Mouse (Mus musculus) neural tube, embryonic 12.5 days (tissue): ENCODE results near the gene 2310039H08Rik. TPM values are rescaled to one million over a fixed set of nuclear protein-coding genes. Genes with fewer than 3 reads are reported as not detected.
A peak's percentile ranks its signal among the peaks of the same experiment; 100 is the strongest.

ENCODE experiments used
- ATAC-seq: fragments of 200-750 bp; cut with Nextera tagmentation; 2 replicates; pipeline ENCODE4 v1.8.0; 2017; ENCODE audit warnings: low read depth, mild to moderate bottlenecking, moderate TSS enrichment, moderate library complexity; ENCODE audit not compliant: low FRiP score
- H3K27ac ChIP-seq: fragments of 300-500 bp; sonication (generic); 2 replicates; pipeline ENCODE4 v1.5.1; 2016
- H3K27me3 ChIP-seq: fragments of 300-500 bp; sonication (generic); replicated peaks from 2 replicates; pipeline ENCODE4 v1.6.1; 2016; ENCODE audit warnings: mild to moderate bottlenecking
- H3K36me3 ChIP-seq: fragments of 300-500 bp; sonication (generic); 2 replicates; pipeline ENCODE4 v1.6.1; 2016; ENCODE audit warnings: mild to moderate bottlenecking
- H3K4me1 ChIP-seq: fragments of 300-500 bp; sonication (generic); 2 replicates; pipeline ENCODE4 v1.6.1; 2016
- H3K4me2 ChIP-seq: fragments of 300-500 bp; sonication (generic); replicated peaks from 2 replicates; pipeline ENCODE4 v1.6.1; 2016; ENCODE audit warnings: mild to moderate bottlenecking
- H3K4me3 ChIP-seq: fragments of 300-500 bp; sonication (generic); 2 replicates; pipeline ENCODE4 v1.5.1; 2016
- H3K9ac ChIP-seq: fragments of 300-500 bp; sonication (generic); 2 replicates; pipeline ENCODE4 v1.6.1; 2016; ENCODE audit warnings: mild to moderate bottlenecking
- H3K9me3 ChIP-seq: fragments of 300-500 bp; sonication (generic); 2 replicates; pipeline ENCODE4 v1.6.1; 2016; ENCODE audit warnings: mild to moderate bottlenecking
- WGBS: fragments of 180-500 bp; shearing (Covaris S2); methylation state at CpG from one replicate; pipeline ENCODE4 v1.1.7; 2016; 5-methylcytosine and 5-hydroxymethylcytosine counted together
- polyA plus RNA-seq: library from polyadenylated mRNA; unstranded; fragments of >200 nt; fragmentation: Nextera tagmentation; extraction: Ambion mirVana; gene quantifications from 2 replicates; pipeline ENCODE4 v1.2.1, GENCODE M21; 2016

Gene 2310039H08Rik
- 34.9 and 46.6 TPM in 2 replicates for polyA plus RNA-seq

DNA sequence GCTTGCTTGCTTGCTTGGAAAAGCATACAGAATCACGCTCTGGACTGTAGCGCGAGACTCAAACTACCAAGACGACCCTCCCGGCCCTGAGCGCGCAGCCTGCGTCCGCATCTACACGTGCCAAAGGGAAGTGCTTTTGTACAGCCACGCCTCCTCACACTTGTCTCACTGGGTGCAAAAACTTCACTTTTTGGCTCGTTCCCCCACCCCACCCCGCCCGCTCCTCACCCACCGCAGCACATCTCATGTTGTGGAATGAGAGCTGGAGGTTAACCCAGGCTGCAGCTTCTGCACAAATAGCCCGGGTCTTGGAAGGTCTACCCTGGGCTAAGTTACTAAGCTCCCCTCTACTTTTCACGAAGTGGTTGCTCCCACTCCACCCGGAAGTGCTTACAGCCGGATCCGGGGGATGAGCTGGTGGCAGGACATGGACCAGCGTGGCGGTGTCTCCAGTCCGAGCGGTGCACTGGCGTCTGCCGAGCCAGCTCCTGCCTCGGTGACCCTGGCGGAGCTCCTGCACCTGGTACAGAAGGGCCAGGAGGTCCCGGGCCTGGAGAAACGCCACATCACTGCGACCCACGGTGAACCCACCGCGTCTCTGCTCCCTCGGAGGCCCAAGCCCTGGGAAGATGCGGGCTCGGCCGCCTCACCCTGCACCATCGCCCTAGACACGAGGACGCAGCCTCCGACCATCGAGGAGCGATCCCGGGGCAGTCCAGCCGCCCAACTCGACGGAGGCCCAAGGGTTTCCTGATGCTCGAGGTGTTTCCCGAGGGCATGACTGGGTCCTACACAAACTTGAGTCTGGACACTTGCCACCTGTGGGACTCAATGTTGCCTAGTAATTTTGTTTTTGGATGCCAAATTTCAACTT is at the start of gene 2310039H08Rik:
2310039H08Rik (plus strand) TSS at position 232 of the 874 bp plus-strand sequence.
- H3K4me1 ChIP-seq = peaks cover 19% of the 10 kb centered on the region
- peak; percentile 89 for ATAC-seq
- H3K36me3 ChIP-seq = peaks cover 31% of the 10 kb centered on the region

DNA sequence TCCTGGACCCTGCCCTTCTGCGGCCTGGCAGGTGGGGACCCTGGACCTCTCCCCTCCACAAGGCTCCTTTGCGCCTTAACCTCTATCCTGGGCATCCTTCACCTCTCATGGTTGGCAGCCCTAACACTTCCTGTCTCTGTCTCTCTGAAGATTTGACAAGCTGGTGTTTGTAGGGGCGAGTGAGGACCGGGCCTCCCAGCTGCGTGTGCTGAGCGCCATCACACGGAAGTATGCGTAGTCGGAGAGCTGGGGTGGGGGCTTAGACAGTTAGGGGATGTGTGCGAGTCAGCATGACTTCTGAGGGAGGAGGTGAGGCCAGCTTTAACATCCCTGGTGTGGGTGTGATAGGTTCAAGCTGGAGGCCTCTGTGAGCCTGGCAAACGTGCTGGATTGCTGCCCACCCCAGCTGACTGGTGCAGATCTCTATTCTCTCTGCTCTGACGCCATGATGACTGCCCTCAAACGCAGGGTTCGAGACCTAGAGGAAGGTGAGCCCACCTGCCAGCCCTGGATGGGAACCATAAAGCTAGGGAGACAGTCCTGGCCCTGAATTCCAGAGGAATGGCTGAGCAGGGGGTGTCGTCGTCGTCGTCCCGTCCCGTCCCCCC is 47.9 kb upstream of the 2310039H08Rik start:
- Histone ChIP-seq H3K27ac (no peak overlapping the region), H3K9me3 (no peaks in the 10 kb centered on the region), H3K4me2 (no peak overlapping the region), H3K9ac (no peak overlapping the region), H3K27me3 (peaks cover 9% of the 10 kb centered on the region), H3K4me3 (no peak overlapping the region), H3K4me1 (peaks cover 4% of the 10 kb centered on the region; the same call in 1 of the 2 replicates), H3K36me3 (peaks cover 33% of the 10 kb centered on the region)
- ATAC-seq = no peak
- WGBS = 83% methylated on average over 20 of the region's 20 CpGs

More for the DNA sequence above, at the start of gene 2310039H08Rik:
- WGBS = under 1% methylated on average over 50 of the region's 50 CpGs
- Histone ChIP-seq H3K4me3 (peak within 1 kb of the TSS; percentile 81), H3K9ac (peak within 1 kb of the TSS; percentile 83), H3K27me3 (no peaks in the 10 kb centered on the region), H3K9me3 (no peaks in the 10 kb centered on the region), H3K27ac (peak within 1 kb of the TSS; percentile 38; the same call in 1 of the 2 replicates), H3K4me2 (peak within 1 kb of the TSS; percentile 86)

DNA sequence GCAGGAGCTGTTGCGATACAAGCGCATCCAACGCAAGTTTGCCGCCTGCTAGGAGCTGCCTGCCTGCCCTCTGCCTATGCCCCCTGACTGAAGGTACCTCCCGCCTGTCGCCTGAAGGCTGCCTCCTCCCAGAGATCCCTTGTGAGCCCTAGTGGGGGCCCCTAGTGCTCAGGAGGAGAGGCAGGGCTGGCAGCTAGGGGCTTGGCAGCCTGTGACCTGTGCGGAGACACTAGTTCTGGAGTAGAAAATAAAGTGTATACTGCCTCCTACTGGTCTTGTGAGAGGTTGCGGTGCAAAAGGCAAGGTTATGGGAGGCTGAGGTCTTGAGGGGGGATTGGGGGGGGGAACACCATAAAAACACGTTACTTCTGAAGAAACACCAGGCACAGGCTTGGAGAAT is 47.2 kb upstream of the 2310039H08Rik start:
- H3K4me1 ChIP-seq = peaks cover 4% of the 10 kb centered on the region; the same call in 1 of the 2 replicates
- no peak overlapping the region for H3K27ac ChIP-seq

DNA sequence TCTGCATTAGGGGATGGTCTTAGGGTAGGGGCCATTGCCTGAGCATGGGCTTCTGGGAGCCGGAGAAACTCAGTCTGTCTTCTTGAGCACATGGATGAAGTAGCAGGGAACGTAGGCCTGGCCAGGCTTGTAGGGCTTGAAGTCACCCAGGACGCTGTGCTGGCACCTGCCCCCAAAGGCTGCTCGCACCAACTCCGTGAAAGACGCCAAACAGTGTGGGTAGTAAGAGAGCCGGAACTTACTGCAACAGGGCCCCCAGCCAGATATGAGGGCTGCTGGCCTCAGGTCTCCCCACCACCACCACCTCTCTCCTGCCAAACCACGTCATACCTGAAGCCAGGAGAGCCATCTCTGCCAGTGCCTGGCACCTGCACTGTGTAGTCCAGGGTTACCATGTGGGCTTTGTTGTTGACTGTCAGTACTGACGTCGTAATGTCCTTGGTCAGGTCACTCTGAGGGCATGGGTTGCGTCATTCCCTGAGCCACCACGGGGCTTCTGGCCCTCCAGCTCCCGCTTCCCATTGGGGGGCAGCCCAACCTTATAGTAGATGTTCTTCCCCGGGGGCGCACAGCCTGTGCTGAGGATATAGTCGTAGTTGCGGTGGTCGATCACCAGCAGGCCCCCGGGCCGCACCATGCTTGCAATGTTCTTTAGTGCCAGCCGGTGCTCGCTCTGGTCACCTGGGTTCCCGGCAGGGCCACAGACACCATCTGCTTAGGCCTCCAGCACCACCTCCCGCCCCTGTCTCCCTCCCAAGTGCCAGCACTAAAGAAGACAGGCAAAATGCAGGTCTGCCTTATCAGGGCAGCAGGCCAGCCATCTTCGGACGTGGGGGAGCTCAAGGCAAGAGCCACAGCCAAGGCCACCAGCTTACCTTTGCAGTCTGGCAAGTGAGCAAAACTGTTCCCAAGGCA is 46.4 kb upstream of the 2310039H08Rik start:
- ATAC-seq = no peak
- 92% methylated on average over 26 of the region's 26 CpGs for WGBS
- Histone ChIP-seq H3K9me3 (no peaks in the 10 kb centered on the region), H3K27ac (no peak overlapping the region), H3K36me3 (peaks cover 27% of the 10 kb centered on the region), H3K4me3 (no peak overlapping the region), H3K4me2 (no peak overlapping the region), H3K27me3 (peaks cover 9% of the 10 kb centered on the region), H3K9ac (no peak overlapping the region), H3K4me1 (peaks cover 4% of the 10 kb centered on the region; the same call in 1 of the 2 replicates)

More for the DNA sequence above, 47.2 kb upstream of the 2310039H08Rik start:
- Histone ChIP-seq H3K4me3 (no peak overlapping the region), H3K27me3 (peaks cover 9% of the 10 kb centered on the region), H3K36me3 (peaks cover 33% of the 10 kb centered on the region), H3K4me2 (no peak overlapping the region), H3K9me3 (no peaks in the 10 kb centered on the region), H3K9ac (no peak overlapping the region)
- ATAC-seq = no peak
- 44% methylated on average over 9 of the region's 9 CpGs for WGBS

DNA sequence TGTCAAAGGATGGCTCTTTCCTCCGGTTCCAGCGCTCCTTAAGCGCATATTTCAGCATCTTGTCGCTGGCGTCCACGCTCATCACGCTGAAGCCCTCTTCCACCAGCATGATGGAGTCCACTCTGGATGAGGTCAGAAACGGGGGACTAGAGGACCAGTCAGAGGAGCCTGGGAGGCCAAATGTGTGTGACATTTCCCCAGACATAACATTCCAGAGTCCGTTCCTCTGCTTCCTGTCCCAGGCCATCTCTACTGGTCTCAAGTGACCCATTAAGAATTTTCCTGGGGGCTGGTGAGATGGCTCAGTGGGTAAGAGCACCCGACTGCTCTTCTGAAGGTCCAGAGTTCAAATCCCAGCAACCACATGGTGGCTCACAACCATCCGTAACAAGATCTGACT is 45.2 kb upstream of the 2310039H08Rik start:
- peaks cover 9% of the 10 kb centered on the region for H3K27me3 ChIP-seq
- no peaks in the 10 kb centered on the region for H3K9me3 ChIP-seq
- H3K9ac ChIP-seq = no peak overlapping the region
- no peak overlapping the region for H3K27ac ChIP-seq
- no peak overlapping the region for H3K4me2 ChIP-seq
- no peak for ATAC-seq
- WGBS = 90% methylated on average over 11 of the region's 11 CpGs
- H3K4me3 ChIP-seq = no peak overlapping the region
- H3K4me1 ChIP-seq = peaks cover 4% of the 10 kb centered on the region; the same call in 1 of the 2 replicates
- H3K36me3 ChIP-seq = peaks cover 16% of the 10 kb centered on the region

DNA sequence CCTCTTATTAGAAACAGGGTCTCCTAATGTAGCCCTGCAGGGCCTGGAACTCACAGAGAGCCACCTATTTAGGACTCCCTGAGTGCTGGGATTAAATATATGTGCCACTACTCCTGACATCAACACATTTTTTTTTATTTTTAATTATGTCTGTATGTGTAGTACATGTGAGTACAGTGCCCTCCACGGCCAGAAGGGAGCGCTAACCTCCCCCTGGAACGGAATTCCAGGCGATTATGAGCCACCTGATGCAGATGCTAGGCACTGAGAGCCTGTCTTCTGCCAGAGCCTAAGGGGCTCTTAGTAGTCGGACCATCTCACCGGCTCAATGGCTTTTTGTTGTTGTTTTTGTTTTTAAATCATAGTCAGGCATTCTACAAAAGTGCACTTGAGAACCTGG is 44.4 kb upstream of the 2310039H08Rik start:
- WGBS = 44% methylated on average over 6 of the region's 6 CpGs
- no peak overlapping the region for H3K27ac ChIP-seq
- H3K9me3 ChIP-seq = no peaks in the 10 kb centered on the region
- peaks cover 15% of the 10 kb centered on the region for H3K36me3 ChIP-seq
- H3K27me3 ChIP-seq = peaks cover 9% of the 10 kb centered on the region
- no peak overlapping the region for H3K4me2 ChIP-seq
- no peak overlapping the region for H3K4me3 ChIP-seq
- H3K9ac ChIP-seq = no peak overlapping the region
- peaks cover 4% of the 10 kb centered on the region; the same call in 1 of the 2 replicates for H3K4me1 ChIP-seq
- no peak for ATAC-seq

DNA sequence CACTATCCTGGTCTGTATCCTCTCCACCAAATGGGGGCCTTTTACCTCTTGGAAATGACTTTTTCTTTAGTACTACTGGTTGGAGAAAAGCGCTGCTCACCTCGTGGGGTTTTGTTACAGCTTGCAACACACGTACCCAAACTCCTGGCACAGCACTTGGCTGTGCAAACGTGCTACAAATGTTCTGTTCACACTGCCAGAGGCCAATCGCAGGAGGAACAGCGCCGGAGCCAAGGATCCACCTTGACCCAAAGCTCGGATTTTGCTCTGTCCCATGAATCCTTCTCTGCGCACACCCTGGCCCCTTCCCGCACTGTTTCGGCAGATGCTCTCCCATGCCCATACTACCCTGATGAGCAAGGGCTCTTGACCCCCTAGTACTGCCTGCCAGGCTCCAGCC is 43.9 kb upstream of the 2310039H08Rik start:
- 51% methylated on average over 11 of the region's 11 CpGs for WGBS
- ATAC-seq = no peak
- Histone ChIP-seq H3K36me3 (peaks cover 11% of the 10 kb centered on the region), H3K9me3 (no peaks in the 10 kb centered on the region), H3K9ac (no peak overlapping the region), H3K4me1 (peaks cover 4% of the 10 kb centered on the region; the same call in 1 of the 2 replicates), H3K27ac (no peak overlapping the region), H3K27me3 (peaks cover 9% of the 10 kb centered on the region), H3K4me2 (peak overlapping the region; percentile 20; the same call in 1 of the 2 replicates), H3K4me3 (no peak overlapping the region)

DNA sequence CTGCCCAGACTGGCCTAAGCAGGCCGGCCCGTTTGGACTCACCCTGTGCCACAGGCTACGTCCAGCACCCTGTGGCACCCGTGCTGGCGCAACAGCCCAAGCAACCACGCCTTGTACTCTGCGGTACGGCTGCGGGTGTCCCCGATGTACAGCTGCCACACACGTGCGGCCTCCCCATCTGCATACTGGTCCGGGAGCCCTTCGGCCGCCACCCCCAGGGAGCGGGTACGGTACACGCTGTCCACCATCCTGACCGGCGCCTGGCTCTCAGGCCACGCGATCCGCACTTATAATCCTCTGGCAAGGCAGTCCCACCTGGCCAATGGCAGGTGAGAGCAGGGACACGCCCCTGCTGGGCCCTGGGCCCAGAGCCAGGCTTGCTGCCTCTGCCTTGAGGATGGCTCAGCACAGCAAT is 43.5 kb upstream of the 2310039H08Rik start, which contains the start of gene Gnmt:
Gnmt (minus strand) TSS at position 265 of the 415 bp plus-strand sequence.
- H3K36me3 ChIP-seq = peaks cover 7% of the 10 kb centered on the region
- H3K4me1 ChIP-seq = peaks cover 4% of the 10 kb centered on the region; the same call in 1 of the 2 replicates
- peaks cover 9% of the 10 kb centered on the region for H3K27me3 ChIP-seq
- no peaks in the 10 kb centered on the region for H3K9me3 ChIP-seq
- no peak for ATAC-seq
- H3K4me2 ChIP-seq = peak within 1 kb of the TSS; percentile 20
- no peak within 1 kb of the TSS for H3K9ac ChIP-seq
- H3K27ac ChIP-seq = no peak within 1 kb of the TSS
- no peak within 1 kb of the TSS for H3K4me3 ChIP-seq
- WGBS = 19% methylated on average over 24 of the region's 24 CpGs

DNA sequence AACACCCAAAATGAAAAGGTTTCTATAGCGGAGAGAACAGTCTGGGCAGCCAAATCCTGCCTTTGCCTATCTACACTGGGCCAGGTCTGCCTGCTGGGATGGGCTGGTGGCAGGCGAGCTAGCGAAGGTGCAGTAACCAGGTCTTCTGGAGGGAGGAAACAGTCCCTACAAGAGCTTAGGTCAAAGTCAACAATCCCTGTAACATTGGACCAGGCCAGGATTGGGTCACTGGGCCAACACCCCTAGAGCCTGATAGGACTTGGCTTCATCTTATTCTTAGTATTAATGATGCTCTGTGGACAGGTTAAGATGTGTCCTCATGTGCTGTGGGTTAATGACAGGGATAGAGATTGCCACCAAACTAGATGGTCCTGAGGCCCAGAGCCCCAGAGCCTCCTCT is 38.4 kb upstream of the 2310039H08Rik start:
- no peak overlapping the region for H3K4me2 ChIP-seq
- H3K4me1 ChIP-seq = 0 out of 2 replicates have a peak, but pooled peaks cover under 1% of the 10 kb centered on the region
- peaks cover 28% of the 10 kb centered on the region for H3K36me3 ChIP-seq
- H3K9ac ChIP-seq = no peak overlapping the region
- H3K27ac ChIP-seq = no peak overlapping the region
- ATAC-seq = no peak
- H3K9me3 ChIP-seq = no peaks in the 10 kb centered on the region
- no peak overlapping the region for H3K4me3 ChIP-seq
- WGBS = 96% methylated on average over 3 of the region's 3 CpGs
- peaks cover 3% of the 10 kb centered on the region for H3K27me3 ChIP-seq

DNA sequence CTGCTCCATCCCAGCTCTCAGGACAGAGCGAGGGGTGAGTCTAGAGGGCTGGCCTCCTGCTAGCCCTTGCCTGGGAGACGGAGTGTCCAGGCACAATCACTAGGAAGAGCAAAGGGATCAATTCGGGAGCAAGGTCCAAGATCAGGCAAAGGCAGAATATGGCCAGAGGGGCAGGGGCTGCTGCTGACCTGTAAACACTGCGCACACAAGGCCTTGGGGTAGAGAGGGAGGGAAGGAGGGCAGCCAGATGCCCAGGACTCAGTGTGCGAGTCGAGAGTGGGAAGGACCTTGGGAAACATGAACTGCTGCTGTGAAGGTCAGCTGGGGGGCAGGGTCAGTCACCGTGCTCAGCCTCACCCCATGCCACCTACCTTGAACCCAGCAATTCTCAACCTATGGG is 37.1 kb upstream of the 2310039H08Rik start:
- Histone ChIP-seq H3K4me3 (no peak overlapping the region), H3K36me3 (peaks cover 28% of the 10 kb centered on the region), H3K4me1 (no peaks in the 10 kb centered on the region), H3K27ac (no peak overlapping the region), H3K9me3 (no peaks in the 10 kb centered on the region), H3K9ac (no peak overlapping the region), H3K4me2 (no peak overlapping the region), H3K27me3 (no peaks in the 10 kb centered on the region)
- WGBS = 91% methylated on average over 7 of the region's 7 CpGs
- ATAC-seq = no peak

DNA sequence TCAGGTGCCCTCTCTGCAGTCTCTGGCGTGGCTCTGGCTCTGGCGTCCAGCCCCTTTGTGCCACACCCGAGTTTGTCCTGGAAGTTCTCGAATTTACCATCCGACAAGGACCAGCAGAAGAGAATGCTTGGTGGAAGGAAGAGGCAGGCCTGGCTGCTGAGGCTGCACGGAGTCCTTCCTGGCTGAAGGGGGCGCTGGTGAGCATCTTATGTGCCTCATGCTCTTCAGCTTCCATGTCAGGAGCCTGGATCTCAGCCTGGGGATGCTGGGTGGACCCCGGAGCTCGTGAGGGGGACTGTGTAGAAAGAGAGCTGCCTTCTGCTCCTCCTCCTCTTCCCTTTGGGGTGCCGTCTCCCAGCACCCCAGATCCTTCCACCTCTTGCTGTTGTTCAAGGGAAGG is 36.3 kb upstream of the 2310039H08Rik start:
- Histone ChIP-seq H3K4me1 (no peaks in the 10 kb centered on the region), H3K27me3 (no peaks in the 10 kb centered on the region), H3K27ac (no peak overlapping the region), H3K36me3 (peaks cover 28% of the 10 kb centered on the region), H3K9ac (no peak overlapping the region), H3K9me3 (no peaks in the 10 kb centered on the region), H3K4me2 (no peak overlapping the region), H3K4me3 (no peak overlapping the region)
- WGBS = 65% methylated on average over 10 of the region's 10 CpGs
- no peak for ATAC-seq
